Mouse (Mus musculus) frontal cortex, adult (tissue): ENCODE measurements at regions not wholly inside any gene's neighbourhood (a gene's known extent, or its start where the extent isn't known, plus 50 kb on each side); places are given as distances from the start of the nearest gene placed in this dataset.
A peak's percentile ranks its signal among the peaks of the same experiment; 100 is the strongest.

Experiments used
- ATAC-seq: cut with Nextera tagmentation; 2 replicates; pipeline ENCODE4 v1.9.2; 2017; ENCODE audit warnings: mild to moderate bottlenecking, moderate library complexity, mixed read lengths; ENCODE audit not compliant: low TSS enrichment

DNA sequence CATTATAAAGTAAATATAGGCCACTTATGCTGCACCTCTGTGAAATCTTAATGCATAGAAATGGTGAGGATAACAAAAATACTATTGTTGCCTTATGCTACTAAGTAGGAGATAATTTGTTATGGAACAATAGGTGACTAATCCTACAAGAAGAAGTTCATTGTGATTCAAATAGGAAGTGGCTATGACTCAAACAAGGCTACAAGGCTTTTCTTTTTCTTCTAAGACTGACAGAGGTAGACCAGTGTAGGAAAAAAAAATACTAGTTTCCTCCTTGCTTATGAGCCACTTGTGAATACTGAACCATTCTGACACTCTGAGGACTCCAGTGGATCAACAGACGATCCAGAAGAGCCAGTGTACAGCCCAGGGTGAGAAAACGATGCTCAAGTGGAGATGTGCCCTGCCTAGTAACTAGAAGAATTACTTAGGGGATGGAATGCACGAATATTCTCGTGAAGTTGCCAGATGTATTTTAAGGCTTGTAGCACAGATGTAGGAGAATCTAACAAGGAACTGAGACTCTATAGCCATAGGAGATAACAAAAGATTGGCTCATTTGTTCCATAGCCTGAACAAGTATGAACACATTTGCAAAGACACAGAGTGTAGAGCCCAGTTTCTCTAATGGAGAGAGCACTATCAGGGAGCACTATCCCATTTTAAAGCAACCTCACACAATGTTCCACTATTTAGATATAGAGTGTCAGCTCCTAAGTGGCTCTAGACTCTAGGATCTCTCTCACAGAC is 60.3 kb downstream of the Fzd1 start:
- ATAC-seq: peak; percentile 54; the same call in 1 of the 2 replicates

DNA sequence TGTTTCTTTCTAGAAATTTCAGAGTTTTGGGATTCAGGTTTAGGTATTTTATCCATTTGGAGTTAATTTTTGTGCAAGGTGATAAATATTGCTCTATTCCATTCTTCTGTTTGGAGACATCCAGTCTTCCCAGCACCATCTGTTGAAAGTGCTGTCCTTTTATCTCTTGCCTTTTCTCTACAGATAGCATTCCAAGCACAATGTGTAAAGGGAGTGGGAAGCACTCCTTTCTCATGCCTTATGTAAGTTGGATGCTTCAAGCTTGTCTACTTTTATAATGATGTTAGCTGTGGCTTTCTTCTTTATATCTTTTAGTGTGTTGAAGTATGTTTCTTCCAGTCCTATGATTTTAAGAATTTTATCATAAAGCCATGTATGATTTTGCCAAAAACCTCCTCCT is 61.1 kb downstream of the Fzd1 start:
- ATAC-seq: peak; percentile 98

GRCm38 (mm10) chr5:4689130-4689529 is 68.7 kb downstream of the Fzd1 start:
- no peak for ATAC-seq

DNA sequence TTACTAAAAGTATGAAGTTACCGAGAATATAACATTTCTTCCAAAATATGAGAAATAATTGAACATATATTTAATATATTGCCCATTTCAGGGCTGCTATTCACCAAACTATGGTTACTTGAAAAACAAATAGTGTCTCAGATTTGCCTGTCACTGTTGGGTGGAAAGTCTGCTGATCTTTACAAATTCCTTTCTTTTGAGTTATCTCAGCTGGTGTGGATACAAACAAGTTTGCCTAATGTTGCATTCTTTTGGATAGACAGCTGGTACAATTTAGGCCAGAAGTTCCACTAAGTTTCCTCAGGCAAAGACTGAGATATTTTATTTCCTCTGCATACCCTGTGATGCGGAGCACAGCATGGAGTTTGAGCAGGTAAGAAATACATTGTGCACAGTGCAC is 82.5 kb downstream of the Fzd1 start:
- ATAC-seq: no peak

DNA sequence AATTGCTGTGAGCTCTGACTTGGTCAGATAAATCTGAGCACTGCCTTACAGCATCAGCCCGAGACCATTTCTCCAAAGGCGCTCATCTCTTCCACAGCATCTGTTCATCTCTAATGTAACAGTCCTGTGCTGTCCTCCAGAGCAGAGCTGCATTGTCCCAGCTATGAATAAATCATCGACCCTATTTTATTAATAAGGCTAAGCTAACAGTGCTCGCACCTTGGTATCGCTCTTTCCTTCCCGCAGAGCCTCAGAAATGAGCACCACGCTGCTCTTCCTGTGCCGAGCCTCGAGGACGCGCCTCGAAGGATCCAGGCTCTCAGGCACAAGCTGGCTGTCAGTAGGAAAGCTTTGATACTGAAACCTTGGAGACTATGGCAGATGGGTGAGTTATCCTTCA is 91.5 kb downstream of the Fzd1 start:
- no peak for ATAC-seq

DNA sequence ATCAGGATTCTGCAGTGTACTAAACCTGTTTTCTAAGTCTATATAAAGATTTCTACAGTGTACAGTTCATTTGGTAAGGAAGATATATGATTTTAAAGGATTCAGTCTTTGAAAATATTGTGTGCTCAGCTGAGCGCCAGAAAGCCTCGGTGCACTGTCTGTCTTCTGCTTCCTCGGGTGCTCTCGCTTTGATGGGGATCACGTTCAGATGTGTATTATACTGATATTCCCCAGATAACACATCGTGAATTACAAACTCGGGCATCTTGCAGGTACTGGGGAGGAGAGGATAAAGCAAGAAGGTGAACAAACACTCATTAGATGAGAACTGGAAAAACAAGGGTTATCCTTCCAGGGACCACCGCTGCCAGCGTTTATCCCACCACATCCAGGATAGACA is 91.9 kb downstream of the Fzd1 start:
- ATAC-seq: no peak

DNA sequence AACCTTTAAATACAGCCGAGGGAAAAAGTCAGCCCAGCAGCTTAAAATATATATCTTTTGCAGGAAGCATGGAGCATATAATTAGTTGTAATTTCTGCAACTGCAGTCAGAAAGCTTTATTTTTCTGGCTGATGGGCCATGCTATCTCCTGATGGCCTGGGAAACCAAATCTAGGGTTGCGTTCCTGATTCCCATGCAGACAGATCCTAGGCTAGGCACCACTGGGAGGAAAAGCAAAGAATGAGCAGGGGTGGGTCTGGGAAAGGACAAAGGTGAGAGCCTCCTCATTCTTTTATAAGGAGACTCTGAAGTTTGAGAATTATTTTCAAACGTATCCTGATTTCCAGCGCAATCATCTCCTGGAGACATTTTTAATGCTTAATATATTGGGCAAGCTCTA is 92.9 kb downstream of the Fzd1 start:
- ATAC-seq: no peak

DNA sequence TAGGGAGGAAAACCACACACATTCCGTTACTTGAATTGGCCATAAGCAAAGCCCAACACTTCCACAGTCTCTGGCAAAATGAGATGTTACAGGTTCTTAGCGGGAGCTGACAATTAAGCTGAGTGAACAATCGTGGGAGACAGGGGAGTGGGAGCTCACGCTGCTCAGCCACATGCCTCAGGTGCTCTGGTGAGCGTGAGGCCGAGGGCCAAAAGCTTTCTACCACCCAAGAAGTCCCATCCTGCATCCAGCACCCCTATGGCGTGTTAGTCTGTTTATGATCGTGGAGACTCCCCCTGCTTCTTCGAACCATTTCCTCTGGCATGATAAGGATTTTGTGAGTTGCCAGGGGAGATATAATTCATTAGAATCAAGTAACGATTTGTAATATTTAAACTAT is 93.3 kb downstream of the Fzd1 start:
- no peak for ATAC-seq

DNA sequence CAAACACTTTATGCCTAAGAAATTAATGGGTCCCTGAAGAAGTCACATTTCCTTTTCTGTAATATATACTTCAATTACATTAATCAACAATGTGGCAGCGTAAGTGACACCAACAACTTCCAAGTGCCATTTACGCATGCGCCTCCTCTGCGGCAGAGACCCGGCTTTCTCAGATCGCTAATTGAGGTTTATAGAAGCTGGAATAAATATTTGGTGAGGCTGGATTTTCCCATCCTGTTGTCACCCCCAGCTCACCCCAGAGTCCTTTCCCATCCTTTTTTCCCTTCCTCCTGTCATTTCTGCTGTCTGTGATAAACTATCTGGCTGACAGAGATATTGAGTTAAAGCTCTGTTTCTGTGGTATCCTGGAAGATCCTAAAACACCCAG is 95.6 kb downstream of the Fzd1 start:
- no peak for ATAC-seq

- ATAC-seq: no peak
These were observed 96.2 kb downstream of the Fzd1 start for GRCm38 (mm10) chr5:4661420-4662197.

GRCm38 (mm10) chr5:4657982-4658381 is 99.9 kb downstream of the Fzd1 start:
- ATAC-seq: no peak

GRCm38 (mm10) chr5:4654186-4654585 is 103.6 kb downstream of the Fzd1 start:
- ATAC-seq: no peak

GRCm38 (mm10) chr5:4651167-4651955 is 106.5 kb downstream of the Fzd1 start:
- ATAC-seq: 0 out of 2 replicates have a peak, but pooled peaks have one; percentile 38

GRCm38 (mm10) chr5:4650709-4651108 is 107.1 kb downstream of the Fzd1 start:
- no peak for ATAC-seq

DNA sequence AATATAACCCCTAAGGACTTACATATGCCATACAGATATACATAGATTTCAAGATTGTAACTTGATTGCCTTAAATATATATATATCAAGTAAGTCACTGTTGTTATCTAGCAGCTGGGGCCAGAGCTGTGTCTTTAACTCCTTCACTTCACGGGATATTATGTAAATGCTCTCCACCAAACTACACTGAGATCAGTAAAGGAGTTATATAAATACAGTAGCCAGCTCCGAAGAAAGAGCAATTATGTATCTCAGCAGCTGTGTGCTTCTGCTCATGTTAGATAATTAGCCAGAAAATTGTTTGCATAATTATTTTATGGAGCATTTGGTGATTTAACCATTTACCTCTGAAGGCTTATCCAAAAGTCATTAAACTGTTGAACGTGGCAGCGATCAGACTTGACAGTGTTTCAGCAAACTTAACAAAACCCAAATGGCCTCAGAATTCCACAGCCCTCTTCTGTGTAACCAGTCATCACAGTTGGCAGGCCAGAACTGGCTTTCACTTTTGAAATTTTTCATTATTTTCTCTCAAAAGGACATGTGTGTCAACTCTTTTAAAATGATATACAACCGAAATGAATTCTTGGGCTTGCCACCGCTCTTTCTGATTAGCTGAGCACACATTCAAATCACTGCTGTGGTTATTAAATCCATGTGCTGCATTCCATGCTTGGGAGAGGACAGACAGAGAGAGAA is 107.8 kb downstream of the Fzd1 start:
- peak; percentile 59; the same call in 1 of the 2 replicates for ATAC-seq

DNA sequence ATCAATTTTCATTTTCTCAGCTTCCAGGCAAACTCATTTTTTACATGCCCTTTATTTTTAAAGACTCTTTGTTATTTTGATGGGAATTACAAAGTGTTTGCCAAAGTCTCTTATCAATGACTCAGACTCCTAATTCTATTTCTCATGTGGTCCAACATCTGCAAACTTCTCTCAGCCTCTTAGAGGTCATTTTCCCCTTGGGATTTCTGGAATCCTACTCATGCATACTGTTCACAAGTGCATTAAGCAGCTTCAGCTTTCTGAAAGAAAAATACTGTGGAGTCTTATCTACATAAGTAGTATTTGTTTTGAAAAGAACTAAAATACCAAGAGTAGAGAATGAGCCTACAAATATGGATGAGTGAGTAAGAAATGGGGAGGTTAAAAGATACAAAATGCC is 116.8 kb downstream of the Fzd1 start:
- ATAC-seq: no peak

GRCm38 (mm10) chr5:4633763-4634162 is 124.1 kb downstream of the Fzd1 start:
- ATAC-seq: no peak

DNA sequence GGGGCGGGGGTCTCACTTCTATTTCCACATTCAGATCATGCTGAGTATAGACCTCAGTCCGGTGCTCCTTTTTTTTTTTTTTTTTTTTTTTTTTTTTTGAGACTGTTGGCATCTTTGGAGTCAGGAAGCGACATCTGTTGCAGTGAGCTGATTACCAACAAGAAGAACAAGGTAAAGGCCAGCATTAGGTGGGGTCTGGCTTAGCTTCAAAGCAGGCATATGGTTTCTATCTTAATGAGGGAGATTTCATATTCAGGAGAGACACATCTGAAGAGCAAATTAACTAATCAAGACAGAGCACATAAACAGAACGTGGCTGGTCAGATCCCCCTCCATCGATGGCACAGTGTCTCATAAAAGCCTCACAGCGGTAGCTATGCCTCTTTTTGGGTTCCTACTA is 132.6 kb downstream of the Fzd1 start:
- no peak for ATAC-seq

GRCm38 (mm10) chr5:4623625-4624024 is 134.2 kb downstream of the Fzd1 start:
- no peak for ATAC-seq

DNA sequence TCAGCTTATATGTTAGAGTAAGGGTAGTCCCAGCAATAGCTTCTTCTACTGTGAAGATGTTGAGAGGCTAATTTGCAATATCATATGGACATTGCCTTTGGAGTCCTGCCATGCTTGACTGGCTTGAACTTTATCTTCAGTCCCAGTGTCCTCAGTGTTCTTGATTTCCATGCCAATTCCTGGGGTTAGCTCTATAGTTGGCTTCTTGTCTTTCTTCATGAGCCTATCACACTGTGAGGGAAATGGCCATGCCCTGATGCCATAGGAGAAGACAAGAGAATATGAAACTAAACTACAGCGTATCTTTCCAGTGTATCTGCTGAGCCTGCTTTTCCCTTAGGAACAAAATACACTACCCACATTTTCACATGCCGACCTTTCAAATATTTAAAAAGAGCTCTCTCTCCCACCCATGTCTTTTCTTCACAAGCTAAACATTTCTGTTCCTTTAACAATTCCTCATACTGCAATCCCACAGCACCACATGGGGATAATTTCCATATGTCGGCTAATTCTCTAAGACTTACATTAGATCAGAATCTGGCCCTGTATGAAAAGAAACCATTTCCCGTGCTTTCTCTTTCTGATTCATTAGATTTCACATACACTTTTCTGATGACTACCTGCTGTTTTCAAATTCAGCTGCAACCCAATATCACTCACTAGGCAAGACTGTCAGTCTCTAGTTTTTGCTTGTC is 137.2 kb downstream of the Fzd1 start:
- 0 out of 2 replicates have a peak, but pooled peaks have one; percentile 34 for ATAC-seq

GRCm38 (mm10) chr5:4615233-4615632 is 142.6 kb downstream of the Fzd1 start:
- no peak for ATAC-seq
